Mouse (Mus musculus) G1E (cell line): ENCODE data around the gene Ccpg1os.

Experiments used
- CTCF ChIP-seq: IDR thresholded peaks from 2 replicates; pipeline ENCODE4 v1.5.1; 2012; ENCODE audit warnings: low read depth, low read length, inconsistent platforms, mixed read lengths
- GATA1 ChIP-seq: IDR thresholded peaks from 2 replicates; pipeline ENCODE4 v1.6.1; 2012; ENCODE audit warnings: borderline replicate concordance, low read length, inconsistent platforms, mixed read lengths
- TAL1 ChIP-seq: conservative IDR thresholded peaks from 2 replicates; pipeline ENCODE4 v1.6.1; 2012; ENCODE audit warnings: low read depth, low read length, inconsistent platforms, mixed read lengths

DNA sequence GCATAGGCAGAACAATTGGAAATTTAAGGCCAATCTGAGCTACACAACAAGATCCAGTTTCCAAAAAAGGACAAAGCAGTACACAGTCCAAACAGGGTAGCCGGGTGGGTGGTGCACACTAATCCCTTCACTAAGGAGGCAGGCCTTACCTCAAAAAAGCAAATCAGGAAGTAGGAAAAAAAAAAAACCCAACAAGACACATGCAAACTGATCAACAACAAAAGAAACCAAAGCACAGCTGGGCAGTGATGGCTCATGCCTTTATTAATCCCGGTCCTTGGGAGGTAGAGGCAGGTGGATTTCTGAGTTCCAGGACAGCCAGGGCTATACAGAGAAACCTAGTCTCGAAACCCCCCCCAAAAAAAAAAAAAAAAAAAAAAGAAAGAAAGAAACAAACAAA, 2.5 kb upstream of the Ccpg1os start:
- TF ChIP-seq CTCF (no peak), GATA1 (no peak), TAL1 (no peak)
